Comparison of ENCODE assay signal across 11 mouse cellular contexts in the genomic region with DNA sequence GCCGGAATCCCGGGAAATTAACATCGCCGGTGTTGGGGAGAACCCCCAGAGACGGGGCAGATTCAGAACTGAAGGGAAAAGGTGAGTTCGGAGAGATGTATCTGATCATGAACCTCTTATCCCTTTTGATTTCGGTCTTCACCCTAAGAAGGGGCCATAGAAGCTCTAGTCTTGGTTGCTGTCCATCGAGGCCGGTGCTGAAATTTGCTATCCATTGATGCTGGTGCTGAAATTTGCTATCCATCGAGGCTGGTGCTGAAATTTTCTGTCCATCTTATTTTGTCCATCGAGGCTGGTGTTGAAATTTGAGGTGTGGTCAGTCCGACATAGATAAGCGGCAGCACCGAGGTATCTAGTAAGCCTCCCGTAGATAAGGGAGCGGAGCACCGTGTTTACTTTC.
DNase-seq lines count a peak whose midpoint lies in the region; ATAC-seq lines count a peak whose summit lies in the region.
"Had no signal": no experiment of that assay in that cellular context is flagged by ENCODE, and none has a peak within 500 bp of the region (broad histone marks: within the 10 kb centered on the region; RNA-seq: fewer than 3 reads in every experiment).

No protein-coding gene starts in this region.

- 72% methylated on average over 17 of the region's 17 CpGs for WGBS in hindbrain, embryonic 11.5 days
- 72% methylated on average over 17 of the region's 17 CpGs for WGBS in hindbrain, embryonic 13.5 days

- no peak for ATAC-seq in hindbrain, embryonic 11.5 days (ENCODE audit: low FRiP score)
- ATAC-seq in hindbrain, embryonic 13.5 days (ENCODE audit: low FRiP score), result no peak
- ATAC-seq in megakaryocyte-erythroid progenitor cell, adult 5-6 weeks (replicated peaks; ENCODE audit: low FRiP score, low TSS enrichment, poor library complexity, severe bottlenecking), result no peak

- no peak overlapping the region for H3K4me3 ChIP-seq in hindbrain, embryonic 11.5 days (ENCODE audit: low read depth, low read length)
- H3K4me3 ChIP-seq in hindbrain, embryonic 13.5 days, result no peak overlapping the region
- H3K4me3 ChIP-seq: erythroblast, embryonic 14.5 days; layer of hippocampus, adult 2 months had no signal

- no peak overlapping the region for H3K4me2 ChIP-seq in hindbrain, embryonic 11.5 days (replicated peaks; ENCODE audit: low read depth, low read length)
- H3K4me2 ChIP-seq in hindbrain, embryonic 13.5 days, result no peak overlapping the region

- H3K36me3 ChIP-seq in hindbrain, embryonic 11.5 days (ENCODE audit: control insufficient read depth, insufficient read depth, low read length), result no peaks in the 10 kb centered on the region
- H3K36me3 ChIP-seq in hindbrain, embryonic 13.5 days, result no peaks in the 10 kb centered on the region

- H3K9ac ChIP-seq in hindbrain, embryonic 11.5 days (ENCODE audit: low read depth, low read length), result no peak overlapping the region
- H3K9ac ChIP-seq in hindbrain, embryonic 13.5 days, result no peak overlapping the region

- H3K27ac ChIP-seq in hindbrain, embryonic 11.5 days (ENCODE audit: low read depth, low read length), result no peak overlapping the region
- no peak overlapping the region for H3K27ac ChIP-seq in hindbrain, embryonic 13.5 days
- H3K27ac ChIP-seq: layer of hippocampus, adult 2 months had no signal

- H3K4me1 ChIP-seq in hindbrain, embryonic 11.5 days (replicated peaks; ENCODE audit: control insufficient read depth, insufficient read depth, low read length), result no peaks in the 10 kb centered on the region
- H3K4me1 ChIP-seq in hindbrain, embryonic 13.5 days (replicated peaks), result no peaks in the 10 kb centered on the region

- DNase-seq in hindbrain, embryonic 11.5 days (ENCODE audit: low spot score), result peak; percentile 43
- DNase-seq in 416B (ENCODE audit: low read depth) (peak; percentile 36), WW6 (ENCODE audit: low read depth, low spot score) (peak; percentile 14)
- DNase-seq in induced T-regulatory cell, adult 2 months (ENCODE audit: low read depth), result peak; percentile 23
- no peak for DNase-seq in left cerebral cortex, postnatal 25 days (ENCODE audit: low spot score in 2 of 2)
- DNase-seq in adrenal gland, adult (ENCODE audit: inconsistent age in 2 of 2, low spot score in 1 of 2), result no peak
- DNase-seq: gastrocnemius, postnatal 10 days had no signal

- H3K9me3 ChIP-seq in hindbrain, embryonic 11.5 days (ENCODE audit: control insufficient read depth, low read length), result no peaks in the 10 kb centered on the region
- H3K9me3 ChIP-seq in hindbrain, embryonic 13.5 days, result peaks cover 13% of the 10 kb centered on the region

- intact Hi-C loops in left cerebral cortex, postnatal 25 days (cut with DNase I), result no loop called here

- no peaks in the 10 kb centered on the region for H3K27me3 ChIP-seq in hindbrain, embryonic 11.5 days (ENCODE audit: control insufficient read depth, insufficient read depth, low read length)
- no peaks in the 10 kb centered on the region for H3K27me3 ChIP-seq in hindbrain, embryonic 13.5 days

Comparison
In these comparisons a context has a peak if more than half of its experiments do, and no peak if none do; other contexts are left out.
1. DNase-seq: peak in hindbrain, embryonic 11.5 days (single experiment), 416B (single experiment), WW6 (single experiment) and induced T-regulatory cell, adult 2 months (single experiment); none in left cerebral cortex, postnatal 25 days (0 of 2) and adrenal gland, adult (0 of 2).